Mouse (Mus musculus): ENCODE data around the gene Gm5767.

Gm5767 gene

GRCm38 (mm10) chr16:8680470-8680869, at the start of gene Gm5767:
TSS of gene Gm5767 (plus strand) at chr16:8680770.
- DNase-seq, result no peak

- DNase-seq, result no peak
Observed at GRCm38 (mm10) chr16:8631428-8631827, 49.1 kb upstream of the Gm5767 start.

GRCm38 (mm10) chr16:8636867-8637216, 43.7 kb upstream of the Gm5767 start:
- DNase-seq, result no peak

GRCm38 (mm10) chr16:8637217-8638051, 43.1 kb upstream of the Gm5767 start, which contains the start of the genes Pmm2 and Tmem186:
TSS of gene Pmm2 (plus strand) at chr16:8637674.
TSS of gene Tmem186 (minus strand) at chr16:8637712.
- DNase-seq, result peak; percentile 88

- DNase-seq, result no peak
Observed at GRCm38 (mm10) chr16:8638131-8638530, 42.4 kb upstream of the Gm5767 start.

- DNase-seq, result no peak
Observed at GRCm38 (mm10) chr16:8639466-8640191, 40.9 kb upstream of the Gm5767 start.

GRCm38 (mm10) chr16:8643855-8644254, 36.7 kb upstream of the Gm5767 start:
- no peak for DNase-seq

- no peak for DNase-seq
Observed at GRCm38 (mm10) chr16:8645546-8645945, 35.0 kb upstream of the Gm5767 start.

GRCm38 (mm10) chr16:8650007-8650406, 30.6 kb upstream of the Gm5767 start:
- DNase-seq, result no peak

- no peak for DNase-seq
Observed at GRCm38 (mm10) chr16:8655108-8655507, 25.5 kb upstream of the Gm5767 start.

- no peak for DNase-seq
Observed at GRCm38 (mm10) chr16:8655599-8655998, 25.0 kb upstream of the Gm5767 start.

GRCm38 (mm10) chr16:8656256-8656655, 24.3 kb upstream of the Gm5767 start:
- no peak for DNase-seq

- no peak for DNase-seq
Observed at GRCm38 (mm10) chr16:8658349-8658748, 22.2 kb upstream of the Gm5767 start.

- no peak for DNase-seq
Observed at GRCm38 (mm10) chr16:8658764-8659163, 21.8 kb upstream of the Gm5767 start.

GRCm38 (mm10) chr16:8663022-8663421, 17.5 kb upstream of the Gm5767 start:
- no peak for DNase-seq

GRCm38 (mm10) chr16:8663606-8664539, 16.7 kb upstream of the Gm5767 start:
- peak; percentile 44 for DNase-seq

GRCm38 (mm10) chr16:8665367-8665766, 15.2 kb upstream of the Gm5767 start:
- DNase-seq, result no peak

- DNase-seq, result no peak
Observed at GRCm38 (mm10) chr16:8666452-8666851, 14.1 kb upstream of the Gm5767 start.

GRCm38 (mm10) chr16:8667261-8667660, 13.3 kb upstream of the Gm5767 start:
- DNase-seq, result no peak

GRCm38 (mm10) chr16:8667814-8668213, 12.8 kb upstream of the Gm5767 start:
- DNase-seq, result no peak

- DNase-seq, result no peak
Observed at GRCm38 (mm10) chr16:8668386-8668785, 12.2 kb upstream of the Gm5767 start.

GRCm38 (mm10) chr16:8669432-8669831, 11.1 kb upstream of the Gm5767 start:
- no peak for DNase-seq
